Mouse (Mus musculus): ENCODE measurements around the gene Slc5a8. TPM values are rescaled to one million over a fixed set of nuclear protein-coding genes. Genes with fewer than 3 reads are reported as not detected.

Gene Slc5a8
- 3.3 and 4.9 TPM in 2 replicates for polyA plus RNA-seq (2015; fragmentation: Nextera tagmentation; extraction: Ambion mirVana)

DNA sequence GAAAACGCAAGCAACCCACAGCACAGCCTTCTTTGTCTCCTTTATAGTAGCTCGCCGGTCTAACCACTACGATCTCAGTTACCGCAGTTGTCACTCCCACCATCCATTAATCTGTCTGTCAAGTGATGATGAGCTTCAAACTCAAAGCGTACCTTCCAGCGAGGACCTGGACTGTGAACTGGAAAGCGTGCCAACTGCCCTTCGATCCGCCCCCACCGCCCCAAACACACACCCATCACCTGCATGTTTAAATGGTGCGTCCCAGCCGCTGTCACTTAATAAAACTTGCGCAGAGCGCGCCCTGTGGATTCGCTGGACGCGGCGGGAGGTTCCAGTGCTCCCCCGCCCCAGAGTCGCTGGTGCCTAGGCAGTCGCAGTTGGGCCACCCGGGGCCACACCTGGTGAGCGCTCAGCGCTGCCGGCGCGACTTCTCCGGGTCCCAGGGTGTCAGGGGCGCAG, at the start of gene Slc5a8:
Slc5a8 (plus strand) TSS at position 361 of the 459 bp plus-strand sequence.
- 2% methylated on average over 31 of the region's 31 CpGs for WGBS
- H3K9me3 ChIP-seq (ENCODE audit: control insufficient read depth) = no peaks in the 10 kb centered on the region
- no peaks in the 10 kb centered on the region for H3K4me1 ChIP-seq (replicated peaks; ENCODE audit: control insufficient read depth, insufficient read depth, low read length)
- peak within 1 kb of the TSS; percentile 42; the same call in 1 of the 2 replicates for H3K9ac ChIP-seq (ENCODE audit: low read depth, low read length)
- peak; percentile 73 for ATAC-seq
- no peaks in the 10 kb centered on the region for H3K36me3 ChIP-seq (ENCODE audit: control insufficient read depth, insufficient read depth)
- TF ChIP-seq CTCF (IDR thresholded peaks at IDR 0.05; ENCODE audit: low read depth) = no peak
- peaks cover 10% of the 10 kb centered on the region for H3K27me3 ChIP-seq (replicated peaks; ENCODE audit: control insufficient read depth, insufficient read depth, low read length)
- peak within 1 kb of the TSS; percentile 72 for H3K4me2 ChIP-seq (replicated peaks; ENCODE audit: low read depth)
- H3K27ac ChIP-seq (ENCODE audit: low read depth, low read length) = no peak within 1 kb of the TSS
- peak within 1 kb of the TSS; percentile 39 for H3K4me3 ChIP-seq (ENCODE audit: low read depth, low read length)

DNA sequence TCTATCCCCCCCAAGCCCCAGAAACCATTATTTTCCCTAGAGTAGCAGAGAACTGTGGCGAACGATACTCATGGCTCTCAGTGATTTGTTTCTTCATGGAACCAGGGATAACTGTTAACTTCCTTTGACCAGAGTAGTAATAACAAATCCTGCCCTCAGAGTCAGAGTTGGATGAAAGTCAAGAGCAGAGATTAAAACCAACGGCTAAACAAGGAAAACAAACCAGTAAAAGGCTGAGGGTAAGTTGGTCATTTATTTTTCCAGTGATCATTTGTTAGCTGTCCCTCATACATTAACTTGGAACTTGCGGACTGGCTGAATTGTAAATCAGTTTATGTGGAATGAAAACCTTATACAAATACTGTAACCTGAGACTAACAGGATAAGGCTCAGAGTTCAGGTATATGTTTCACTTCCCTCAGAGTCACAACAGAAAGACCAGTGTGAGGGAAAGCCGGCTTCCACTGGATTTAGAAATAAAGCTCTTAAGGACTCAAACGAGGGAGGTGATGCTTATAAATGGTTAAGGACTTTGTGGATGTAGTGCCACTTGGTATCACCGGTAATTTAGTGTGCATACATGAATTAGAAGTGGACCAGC, 36.8 kb upstream of the Slc5a8 start:
- no peak for ATAC-seq
- 57% methylated on average over 7 of the region's 7 CpGs for WGBS
- no peak for TF ChIP-seq CTCF (IDR thresholded peaks at IDR 0.05; ENCODE audit: low read depth)
- no peak overlapping the region for H3K4me2 ChIP-seq (replicated peaks; ENCODE audit: low read depth)
- no peaks in the 10 kb centered on the region for H3K27me3 ChIP-seq (replicated peaks; ENCODE audit: control insufficient read depth, insufficient read depth, low read length)
- no peaks in the 10 kb centered on the region for H3K9me3 ChIP-seq (ENCODE audit: control insufficient read depth)
- H3K4me1 ChIP-seq (replicated peaks; ENCODE audit: control insufficient read depth, insufficient read depth, low read length) = no peaks in the 10 kb centered on the region
- H3K27ac ChIP-seq (ENCODE audit: low read depth, low read length) = no peak overlapping the region
- no peak overlapping the region for H3K4me3 ChIP-seq (ENCODE audit: low read depth, low read length)
- H3K9ac ChIP-seq (ENCODE audit: low read depth, low read length) = no peak overlapping the region
- H3K36me3 ChIP-seq (ENCODE audit: control insufficient read depth, insufficient read depth) = no peaks in the 10 kb centered on the region

DNA sequence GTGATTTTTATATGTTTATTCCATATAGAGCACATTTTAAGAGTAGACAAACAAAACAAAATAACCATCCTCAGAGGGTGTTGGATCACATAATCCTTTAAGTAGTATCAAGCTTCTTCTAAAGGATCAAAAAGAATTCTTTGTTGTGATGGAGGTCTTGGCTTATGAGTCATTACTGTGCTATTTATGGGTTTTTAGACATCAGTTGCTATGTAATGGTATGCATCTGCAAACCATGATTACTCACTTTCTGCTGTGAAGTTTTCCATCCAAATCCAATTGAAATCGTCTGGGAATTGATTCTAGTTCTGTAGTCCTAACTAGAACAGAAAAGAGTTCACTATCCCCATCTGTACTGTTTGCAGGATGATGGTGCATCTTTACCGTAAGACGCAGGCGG, 35.8 kb upstream of the Slc5a8 start:
- no peak for TF ChIP-seq CTCF (IDR thresholded peaks at IDR 0.05; ENCODE audit: low read depth)

DNA sequence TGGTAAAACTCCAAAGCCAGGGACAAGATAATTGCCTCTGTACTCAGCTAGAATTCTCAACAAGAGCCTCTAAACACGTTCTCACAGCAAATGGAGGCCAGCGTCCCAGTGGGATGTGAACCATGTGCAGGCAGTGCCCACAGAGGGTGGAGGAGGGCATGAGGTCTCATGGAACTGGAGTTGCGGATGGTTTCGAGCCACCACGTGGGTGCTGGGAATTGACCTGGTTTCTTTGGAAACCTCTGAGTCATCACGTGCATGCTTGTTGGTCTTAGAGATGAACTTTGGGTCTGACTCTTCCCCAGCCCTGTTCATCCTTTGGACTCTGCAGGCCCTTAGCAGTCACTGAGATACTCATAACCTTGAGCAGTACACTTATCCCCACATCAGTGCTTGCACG, 32.5 kb upstream of the Slc5a8 start:
- no peak for TF ChIP-seq CTCF (IDR thresholded peaks at IDR 0.05; ENCODE audit: low read depth)
- Histone ChIP-seq H3K36me3 (ENCODE audit: control insufficient read depth, insufficient read depth) (no peaks in the 10 kb centered on the region), H3K4me2 (replicated peaks; ENCODE audit: low read depth) (no peak overlapping the region), H3K27me3 (replicated peaks; ENCODE audit: control insufficient read depth, insufficient read depth, low read length) (no peaks in the 10 kb centered on the region), H3K9ac (ENCODE audit: low read depth, low read length) (no peak overlapping the region), H3K4me1 (replicated peaks; ENCODE audit: control insufficient read depth, insufficient read depth, low read length) (no peaks in the 10 kb centered on the region), H3K27ac (ENCODE audit: low read depth, low read length) (no peak overlapping the region), H3K9me3 (ENCODE audit: control insufficient read depth) (no peaks in the 10 kb centered on the region), H3K4me3 (ENCODE audit: low read depth, low read length) (no peak overlapping the region)
- WGBS = 89% methylated on average over 7 of the region's 7 CpGs
- ATAC-seq = no peak

More for the DNA sequence above, 35.8 kb upstream of the Slc5a8 start:
- no peaks in the 10 kb centered on the region for H3K9me3 ChIP-seq (ENCODE audit: control insufficient read depth)
- no peak overlapping the region for H3K9ac ChIP-seq (ENCODE audit: low read depth, low read length)
- no peaks in the 10 kb centered on the region for H3K27me3 ChIP-seq (replicated peaks; ENCODE audit: control insufficient read depth, insufficient read depth, low read length)
- no peak overlapping the region for H3K4me3 ChIP-seq (ENCODE audit: low read depth, low read length)
- no peak overlapping the region for H3K27ac ChIP-seq (ENCODE audit: low read depth, low read length)
- H3K36me3 ChIP-seq (ENCODE audit: control insufficient read depth, insufficient read depth) = no peaks in the 10 kb centered on the region
- no peak overlapping the region for H3K4me2 ChIP-seq (replicated peaks; ENCODE audit: low read depth)
- no peak for ATAC-seq
- H3K4me1 ChIP-seq (replicated peaks; ENCODE audit: control insufficient read depth, insufficient read depth, low read length) = no peaks in the 10 kb centered on the region
- WGBS = 89% methylated on average over 4 of the region's 4 CpGs

DNA sequence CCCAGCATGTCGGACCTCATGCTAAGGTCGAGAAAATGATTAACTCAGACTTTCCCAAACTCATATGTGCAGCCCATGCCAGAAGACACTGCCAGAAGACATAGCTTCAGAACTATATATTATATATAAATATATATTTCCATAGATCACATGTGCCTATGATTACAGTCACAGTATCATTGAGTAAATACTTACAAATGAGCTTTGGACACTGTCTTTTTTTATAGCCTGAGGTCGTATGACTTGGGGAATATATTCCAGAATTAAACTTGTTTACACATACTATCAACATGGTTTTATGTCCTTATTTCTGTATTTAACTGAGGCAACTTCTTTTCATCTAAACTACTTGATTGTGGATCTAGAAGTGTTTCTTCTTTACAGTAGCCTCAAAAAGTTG, 24.9 kb upstream of the Slc5a8 start:
- H3K27ac ChIP-seq (ENCODE audit: low read depth, low read length) = 0 out of 2 replicates have a peak overlapping the region, but pooled peaks have one; percentile 21
- ATAC-seq = peak; percentile 70
- no peak for TF ChIP-seq CTCF (IDR thresholded peaks at IDR 0.05; ENCODE audit: low read depth)
- H3K27me3 ChIP-seq (replicated peaks; ENCODE audit: control insufficient read depth, insufficient read depth, low read length) = no peaks in the 10 kb centered on the region
- H3K36me3 ChIP-seq (ENCODE audit: control insufficient read depth, insufficient read depth) = no peaks in the 10 kb centered on the region
- no peaks in the 10 kb centered on the region; the same call in 1 of the 2 replicates for H3K4me1 ChIP-seq (replicated peaks; ENCODE audit: control insufficient read depth, insufficient read depth, low read length)
- H3K9ac ChIP-seq (ENCODE audit: low read depth, low read length) = no peak overlapping the region
- no peak overlapping the region for H3K4me3 ChIP-seq (ENCODE audit: low read depth, low read length)
- WGBS = 29% methylated on average over 3 of the region's 3 CpGs
- H3K9me3 ChIP-seq (ENCODE audit: control insufficient read depth) = no peaks in the 10 kb centered on the region
- H3K4me2 ChIP-seq (replicated peaks; ENCODE audit: low read depth) = no peak overlapping the region

DNA sequence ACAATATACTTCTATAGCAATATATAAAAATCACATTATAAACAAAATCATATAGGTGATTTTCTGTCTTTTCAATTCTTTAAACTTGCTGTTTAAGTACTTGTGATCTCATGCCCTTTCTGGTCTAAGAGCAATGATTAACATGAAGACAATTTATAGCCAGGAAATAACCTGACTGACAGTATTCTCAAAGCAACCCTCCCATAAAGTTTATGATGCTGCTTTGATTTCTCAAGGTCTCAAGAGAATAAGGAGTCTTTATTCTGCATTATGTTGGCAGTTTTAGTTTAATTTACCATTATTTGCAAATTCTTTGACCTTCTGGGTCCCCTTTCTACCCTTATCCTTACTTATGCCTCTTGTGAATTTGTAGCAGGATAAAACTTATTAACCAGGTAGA, 24.4 kb upstream of the Slc5a8 start:
- TF ChIP-seq CTCF (IDR thresholded peaks at IDR 0.05; ENCODE audit: low read depth) = no peak
- ATAC-seq = peak; percentile 83
- H3K9ac ChIP-seq (ENCODE audit: low read depth, low read length) = no peak overlapping the region
- no peak overlapping the region for H3K4me2 ChIP-seq (replicated peaks; ENCODE audit: low read depth)
- peak overlapping the region; percentile 47; the same call in 1 of the 2 replicates for H3K27ac ChIP-seq (ENCODE audit: low read depth, low read length)
- H3K4me1 ChIP-seq (replicated peaks; ENCODE audit: control insufficient read depth, insufficient read depth, low read length) = no peaks in the 10 kb centered on the region; the same call in 1 of the 2 replicates
- H3K27me3 ChIP-seq (replicated peaks; ENCODE audit: control insufficient read depth, insufficient read depth, low read length) = no peaks in the 10 kb centered on the region
- no peaks in the 10 kb centered on the region for H3K36me3 ChIP-seq (ENCODE audit: control insufficient read depth, insufficient read depth)
- no peaks in the 10 kb centered on the region for H3K9me3 ChIP-seq (ENCODE audit: control insufficient read depth)
- H3K4me3 ChIP-seq (ENCODE audit: low read depth, low read length) = no peak overlapping the region

Measured in intestine, postnatal 0 days (tissue).